Mouse (Mus musculus): ENCODE data around the gene Sh3pxd2b. TPM values are rescaled to one million over a fixed set of nuclear protein-coding genes. Genes with fewer than 3 reads are reported as not detected.
A peak's percentile ranks its signal among the peaks of the same experiment; 100 is the strongest.

Gene Sh3pxd2b
- total RNA-seq, 2 experiments from 2014 or later, result 10.0 to 12.0 TPM

DNA sequence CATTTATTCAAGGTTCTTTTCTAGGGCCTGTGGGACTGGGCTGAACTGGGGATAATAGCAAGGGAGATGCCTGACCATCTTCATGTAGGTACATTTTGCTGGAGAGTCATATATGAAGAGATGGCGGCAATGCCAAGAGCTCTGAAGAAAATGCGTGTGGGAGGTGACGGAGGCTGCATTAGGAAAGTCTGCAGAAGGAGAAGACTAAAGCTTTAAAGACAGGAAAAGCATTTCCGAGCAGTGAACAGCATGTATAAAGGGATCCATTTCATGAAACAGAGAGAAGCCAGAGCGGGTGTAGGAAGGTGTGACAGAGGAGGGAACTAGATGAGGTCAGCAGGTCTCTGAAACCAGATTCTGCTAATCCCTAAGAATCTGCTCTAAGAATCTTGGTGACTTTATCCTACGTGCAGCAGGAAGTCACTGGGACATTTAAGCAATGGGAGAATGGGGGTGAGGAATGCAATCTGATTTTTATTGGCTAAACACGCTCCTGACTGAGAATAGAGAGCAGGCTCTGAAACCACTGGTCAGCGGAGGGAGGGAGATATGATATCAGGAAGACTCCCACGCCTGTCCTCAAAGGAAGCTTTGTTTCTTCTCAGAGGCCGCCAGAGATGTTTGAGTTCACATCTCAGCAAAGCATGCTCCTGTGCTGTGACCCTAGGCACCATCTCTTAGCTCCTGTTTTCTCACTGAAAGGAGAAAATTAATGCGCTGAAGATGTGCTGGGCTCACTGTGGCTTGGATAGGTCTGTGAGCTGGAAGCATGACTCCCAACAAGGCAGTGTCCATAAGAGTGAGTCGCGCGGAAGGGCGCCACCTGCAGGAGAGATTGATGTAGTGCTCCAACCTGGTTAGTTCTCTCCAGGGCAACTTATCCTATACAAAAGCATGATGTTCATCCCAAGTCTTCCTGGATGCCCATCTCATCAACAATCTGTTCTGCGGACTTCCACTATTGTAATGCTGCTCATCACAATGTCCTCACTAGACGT is 6.8 kb upstream of the Sh3pxd2b start:
- no peak for DNase-seq (ENCODE audit: low spot score in 2 of 2)

DNA sequence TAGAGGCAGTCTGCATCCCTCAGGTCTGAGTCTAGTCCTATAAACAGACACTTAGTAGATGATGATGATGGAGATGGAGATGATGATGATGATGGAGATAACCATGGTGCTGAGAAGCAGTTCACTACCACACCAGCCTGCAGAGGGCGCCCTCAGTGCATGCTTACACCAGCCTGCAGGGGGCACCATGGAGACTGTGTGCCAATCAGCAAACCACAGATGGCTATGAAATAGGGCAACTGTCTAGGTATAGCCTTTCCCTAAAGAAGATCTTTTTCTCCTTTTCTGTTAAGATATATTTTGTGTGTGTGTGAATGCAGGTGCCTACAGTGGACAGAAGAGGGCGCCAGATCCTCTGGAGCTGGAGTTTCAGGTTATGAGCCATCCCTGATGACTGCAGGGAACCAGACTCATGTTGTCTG is 4.8 kb upstream of the Sh3pxd2b start:
- no peak for DNase-seq (ENCODE audit: low spot score in 2 of 2)

- no peak for DNase-seq (ENCODE audit: low spot score in 2 of 2)
Observed at GRCm38 (mm10) chr11:32343350-32343749, 4.3 kb upstream of the Sh3pxd2b start.

DNA sequence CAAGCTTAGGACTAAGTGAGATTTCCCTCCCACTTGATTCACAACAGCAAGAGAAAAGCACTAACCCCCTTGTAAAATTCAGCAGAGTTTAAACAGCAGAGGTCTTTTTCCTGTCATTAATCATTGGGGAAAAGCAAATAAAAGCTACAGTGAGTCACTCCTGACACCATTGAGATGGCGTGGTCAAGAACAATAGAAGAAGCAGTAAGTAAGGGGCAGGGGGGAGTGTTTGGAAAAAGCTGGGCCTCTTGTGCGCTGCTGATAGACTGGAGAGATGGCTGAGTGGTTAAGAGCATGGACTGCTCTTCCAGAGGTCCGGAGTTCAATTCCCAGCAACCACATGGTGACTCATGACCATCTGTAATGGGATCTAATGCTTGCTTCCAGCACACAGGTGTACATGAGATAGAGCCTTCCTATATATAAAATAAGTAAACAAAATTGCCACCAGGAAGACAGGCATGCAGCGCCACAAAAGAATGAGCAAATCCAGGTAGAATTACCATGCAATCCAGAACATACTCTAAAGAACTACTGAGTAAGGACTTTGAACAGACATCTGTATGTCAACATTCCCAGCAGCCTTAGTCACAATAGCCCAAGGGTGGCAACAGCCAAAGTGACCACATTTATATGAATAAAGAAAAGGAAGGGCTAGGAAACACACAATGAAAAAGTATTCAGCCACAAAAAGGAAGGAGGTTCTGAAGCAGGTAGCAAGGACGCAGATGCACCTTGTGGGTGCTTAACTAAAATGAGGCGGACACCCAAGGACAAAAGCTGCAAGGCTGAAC is 1.9 kb upstream of the Sh3pxd2b start:
- no peak for DNase-seq (ENCODE audit: low spot score in 2 of 2)

DNA sequence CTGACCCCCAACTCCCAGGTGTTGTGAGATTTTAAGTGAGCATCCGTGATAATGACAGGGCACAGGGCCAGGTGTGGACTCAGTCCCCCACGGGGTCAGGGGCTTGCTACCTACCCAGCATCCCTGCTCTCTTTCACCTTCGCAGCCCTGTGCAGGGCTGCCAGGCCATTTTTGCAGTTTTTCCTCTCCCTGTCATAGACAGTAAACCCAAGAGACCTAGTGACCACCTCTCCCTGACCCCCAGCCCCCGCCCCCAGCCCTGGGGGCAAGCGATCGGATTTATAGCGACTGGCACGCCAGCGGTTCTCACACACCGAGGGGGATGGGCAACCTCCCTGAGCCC is 385 bp upstream of the Sh3pxd2b start:
- DNase-seq (ENCODE audit: low spot score in 2 of 2), result no peak

DNA sequence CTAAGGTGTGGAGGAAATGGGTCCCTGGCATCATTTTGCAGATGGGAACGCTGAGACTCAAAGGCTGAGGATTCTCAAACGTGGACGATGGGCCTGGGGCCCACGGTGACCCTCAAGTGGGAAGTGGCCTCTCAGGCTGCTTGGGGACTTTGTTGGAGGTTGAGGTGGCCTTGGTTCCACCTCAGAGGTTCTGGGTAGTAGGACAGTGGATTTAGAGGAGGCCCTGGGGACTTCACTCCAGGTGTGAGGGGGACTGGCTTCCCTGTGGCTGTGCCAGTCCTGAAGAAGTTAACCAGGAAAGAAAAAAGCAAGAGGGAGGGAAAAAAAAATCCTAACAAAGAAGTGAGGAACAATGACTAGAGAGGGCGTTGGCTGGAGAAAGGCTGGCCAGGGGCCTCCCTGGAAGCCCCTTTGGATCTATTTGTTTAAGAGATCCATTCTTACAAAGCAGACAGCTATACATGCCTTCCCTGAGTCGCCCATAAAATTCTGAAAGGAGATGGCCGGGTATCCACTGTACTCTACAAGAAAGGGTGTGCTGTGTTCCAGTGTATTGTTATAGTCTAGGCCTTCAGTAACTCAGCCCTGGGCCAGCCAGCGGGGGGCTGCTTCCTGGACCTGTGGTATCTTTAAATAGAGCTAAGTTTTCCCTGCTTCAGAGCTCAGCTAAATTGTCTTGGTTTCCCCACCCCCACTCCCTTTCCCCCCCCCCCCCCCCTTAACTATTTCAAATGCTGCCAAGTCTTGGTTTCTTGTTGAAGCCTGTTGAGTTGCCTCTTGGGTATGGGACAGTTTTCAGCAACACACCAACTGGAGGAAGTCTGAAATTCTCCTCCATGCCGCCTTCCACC is 1.0 kb downstream of the Sh3pxd2b start:
- no peak for DNase-seq (ENCODE audit: low spot score in 2 of 2)

- DNase-seq (ENCODE audit: low spot score in 2 of 2), result no peak
Observed at GRCm38 (mm10) chr11:32349284-32349953, 1.8 kb downstream of the Sh3pxd2b start.

DNA sequence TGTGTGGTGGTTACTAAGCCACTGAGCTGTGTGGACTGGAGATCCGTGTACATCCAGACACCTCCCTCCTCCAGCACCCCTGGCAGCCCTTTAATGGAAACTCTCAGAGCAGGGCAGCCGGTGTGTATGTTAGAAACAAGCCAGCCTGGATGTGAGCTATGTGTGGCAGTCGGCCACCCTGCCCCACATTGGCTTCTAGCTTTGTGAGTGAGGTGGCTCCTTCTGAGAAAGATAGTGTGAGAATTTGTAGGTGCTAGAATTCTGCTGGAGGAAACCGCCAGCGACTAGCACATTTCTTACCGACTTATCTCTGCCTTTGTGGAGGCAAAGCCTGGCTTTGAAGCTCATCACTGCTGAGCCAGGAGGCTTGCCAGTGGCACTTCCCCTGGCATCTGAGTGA is 5.3 kb downstream of the Sh3pxd2b start:
- DNase-seq (ENCODE audit: low spot score in 2 of 2), result no peak

GRCm38 (mm10) chr11:32355377-32355776 is 7.8 kb downstream of the Sh3pxd2b start:
- no peak for DNase-seq (ENCODE audit: low spot score in 2 of 2)

DNA sequence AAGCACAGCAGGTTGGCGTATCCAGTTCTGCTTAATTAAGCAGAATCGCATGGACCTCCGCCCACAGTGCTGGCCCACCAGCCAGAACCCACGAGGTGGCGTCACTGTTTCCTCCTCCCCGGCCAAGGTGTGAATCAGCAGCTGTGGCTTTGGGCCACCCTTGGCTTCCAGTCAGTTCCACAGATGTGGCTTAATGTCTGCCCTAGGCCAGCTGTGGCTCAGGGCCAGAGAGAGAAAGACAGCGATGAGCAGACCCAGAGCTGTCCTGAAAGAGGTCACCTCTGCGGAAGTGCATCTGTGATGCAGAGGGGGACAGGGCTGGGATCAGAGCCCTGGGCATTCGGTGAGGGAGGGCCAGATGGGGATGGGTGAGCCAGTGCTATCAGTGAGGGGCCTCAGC is 10.1 kb downstream of the Sh3pxd2b start:
- no peak for DNase-seq (ENCODE audit: low spot score in 2 of 2)

- no peak for DNase-seq (ENCODE audit: low spot score in 2 of 2)
Observed at GRCm38 (mm10) chr11:32358399-32358798, 10.8 kb downstream of the Sh3pxd2b start.

DNA sequence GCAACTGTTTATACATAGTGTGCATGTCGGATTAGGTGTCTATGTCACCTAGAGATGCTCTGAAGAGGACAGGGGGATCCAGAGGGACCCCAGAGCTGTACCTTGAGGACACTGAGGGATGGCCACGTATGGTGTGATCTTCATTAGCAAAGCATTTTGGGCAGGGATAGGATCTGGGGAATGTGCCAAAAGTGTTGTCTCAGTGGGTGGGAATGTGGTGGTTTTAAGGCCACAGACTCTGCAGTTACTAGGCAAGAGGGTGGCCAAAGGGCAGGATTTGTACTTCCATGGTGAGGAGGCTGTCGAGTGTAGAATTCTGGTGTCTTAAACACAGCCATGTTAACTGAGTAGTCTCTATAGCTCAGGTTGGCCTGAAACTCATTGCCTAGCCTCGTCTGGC is 11.9 kb downstream of the Sh3pxd2b start:
- no peak for DNase-seq (ENCODE audit: low spot score in 2 of 2)

DNA sequence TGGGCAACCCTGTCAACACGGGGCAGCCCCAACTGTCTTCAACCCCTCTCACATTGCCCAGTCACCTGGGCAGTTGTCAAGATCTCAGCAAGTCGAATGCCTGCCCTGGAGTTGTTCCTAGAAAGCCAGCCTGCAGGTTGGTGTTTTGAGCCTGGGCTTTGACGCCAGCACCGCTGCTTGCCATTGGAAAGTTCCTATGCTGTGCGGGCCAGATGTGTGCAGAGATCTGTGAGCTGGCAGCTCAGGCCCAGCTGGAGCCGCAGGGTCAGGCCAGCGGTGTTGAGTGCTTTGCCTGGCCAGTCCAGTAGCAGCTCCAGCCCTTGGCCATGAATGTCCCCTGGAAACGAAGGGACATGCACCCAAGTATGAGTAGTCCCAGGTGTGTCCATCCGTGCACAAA is 14.2 kb downstream of the Sh3pxd2b start:
- no peak for DNase-seq (ENCODE audit: low spot score in 2 of 2)

- no peak for DNase-seq (ENCODE audit: low spot score in 2 of 2)
Observed at GRCm38 (mm10) chr11:32363188-32363587, 15.6 kb downstream of the Sh3pxd2b start.

DNA sequence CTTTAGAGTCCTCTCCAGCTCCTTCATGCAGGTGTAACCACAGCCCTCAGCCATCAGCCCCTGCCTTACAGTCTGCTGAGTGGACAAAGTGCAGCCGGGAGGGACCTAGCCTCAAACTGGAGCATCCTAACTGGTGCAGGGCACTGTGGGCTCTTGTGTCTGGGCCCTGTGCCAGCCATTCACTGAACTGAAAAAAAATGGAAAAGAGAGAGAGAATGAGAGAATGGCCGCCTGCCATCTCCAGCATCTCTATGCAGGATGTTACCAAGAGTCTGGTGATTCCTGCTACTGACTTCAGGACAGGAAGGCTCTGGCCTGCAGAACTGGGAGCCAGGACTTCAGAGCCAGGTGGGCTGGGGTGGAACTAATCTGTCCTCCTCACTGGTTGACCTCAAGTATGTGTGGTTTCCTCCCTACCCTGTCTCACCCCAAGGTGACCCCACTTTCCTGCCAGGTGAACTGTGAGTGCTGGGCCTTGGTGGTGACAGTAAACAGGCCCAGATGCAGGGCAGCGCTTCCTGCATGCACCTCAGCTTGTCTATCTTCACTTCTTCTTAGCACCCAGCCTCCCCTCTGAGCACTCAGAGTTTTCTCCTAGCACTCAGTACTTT is 16.1 kb downstream of the Sh3pxd2b start:
- peak in 1 of 2 experiments; percentile 67 for DNase-seq (ENCODE audit: low spot score in 2 of 2)

DNA sequence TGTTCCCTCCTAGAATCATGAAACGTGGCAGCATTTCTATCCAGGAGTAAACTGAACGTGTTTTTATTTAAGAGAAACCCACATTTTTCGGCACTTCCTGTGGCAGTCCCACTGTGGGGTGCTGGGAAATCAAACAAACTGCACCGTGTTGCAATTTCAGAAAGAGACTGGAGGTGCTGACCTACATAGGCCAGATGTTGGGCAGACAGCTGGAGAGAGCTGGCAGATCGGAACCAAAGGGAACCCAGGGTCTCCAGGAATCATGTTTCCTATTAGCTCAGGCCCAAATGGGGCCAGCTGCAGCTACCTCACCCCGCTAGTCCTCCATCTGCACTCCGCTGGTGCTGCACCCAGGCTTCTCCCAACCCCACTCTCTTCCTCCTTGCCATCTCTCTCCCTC is 16.8 kb downstream of the Sh3pxd2b start:
- no peak for DNase-seq (ENCODE audit: low spot score in 2 of 2)

DNA sequence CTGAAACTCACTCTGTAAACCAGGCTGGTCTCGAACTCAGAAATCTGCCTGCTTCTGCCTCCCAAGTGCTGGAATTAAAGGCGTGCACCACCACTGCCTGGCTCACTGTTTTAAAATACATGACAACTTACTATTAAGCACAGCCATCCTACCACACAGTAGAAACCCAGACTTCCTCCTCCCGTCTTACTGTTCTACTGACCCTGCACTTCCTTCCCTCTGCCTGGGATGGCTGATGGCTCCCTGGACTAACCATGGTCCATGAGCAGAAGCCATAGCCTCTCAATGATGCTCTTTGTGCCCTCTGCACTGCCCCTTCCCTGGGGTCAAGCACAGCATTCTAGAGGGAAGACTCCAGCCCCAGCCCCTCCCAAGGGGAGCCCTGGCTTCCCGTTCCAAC is 17.9 kb downstream of the Sh3pxd2b start:
- no peak for DNase-seq (ENCODE audit: low spot score in 2 of 2)

- no peak for DNase-seq (ENCODE audit: low spot score in 2 of 2)
Observed at GRCm38 (mm10) chr11:32367056-32367455, 19.4 kb downstream of the Sh3pxd2b start.

DNA sequence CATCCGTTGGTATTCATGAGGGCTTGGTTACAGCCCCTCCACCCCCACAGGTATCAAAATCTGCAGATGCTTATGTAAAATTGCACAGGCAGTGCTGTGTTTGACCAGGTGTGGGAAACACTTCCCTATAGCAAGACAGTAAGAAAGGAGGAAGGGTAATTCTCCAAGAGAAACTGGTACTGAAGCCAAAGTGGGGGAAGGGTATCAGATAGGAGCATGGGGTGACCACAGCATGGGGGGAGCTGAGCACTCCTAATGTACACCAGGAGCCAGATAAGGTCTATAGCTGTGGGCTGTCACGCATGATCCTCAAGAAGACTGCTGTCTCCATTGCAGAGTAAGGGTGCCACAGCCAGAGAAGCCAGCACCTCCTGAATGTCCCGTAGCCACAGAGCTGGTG is 21.4 kb downstream of the Sh3pxd2b start:
- no peak for DNase-seq (ENCODE audit: low spot score in 2 of 2)

GRCm38 (mm10) chr11:32370881-32371280 is 23.3 kb downstream of the Sh3pxd2b start:
- DNase-seq (ENCODE audit: low spot score in 2 of 2), result no peak

Data from layer of hippocampus, adult 18-20 months (tissue).